Mouse (Mus musculus): ENCODE measurements around the gene Mbip. TPM values are rescaled to one million over a fixed set of nuclear protein-coding genes. Genes with fewer than 3 reads are reported as not detected.

Gene Mbip
- polyA plus RNA-seq (2015; fragmentation: Nextera tagmentation; extraction: Ambion mirVana): 21.3 and 24.4 TPM in 2 replicates

DNA sequence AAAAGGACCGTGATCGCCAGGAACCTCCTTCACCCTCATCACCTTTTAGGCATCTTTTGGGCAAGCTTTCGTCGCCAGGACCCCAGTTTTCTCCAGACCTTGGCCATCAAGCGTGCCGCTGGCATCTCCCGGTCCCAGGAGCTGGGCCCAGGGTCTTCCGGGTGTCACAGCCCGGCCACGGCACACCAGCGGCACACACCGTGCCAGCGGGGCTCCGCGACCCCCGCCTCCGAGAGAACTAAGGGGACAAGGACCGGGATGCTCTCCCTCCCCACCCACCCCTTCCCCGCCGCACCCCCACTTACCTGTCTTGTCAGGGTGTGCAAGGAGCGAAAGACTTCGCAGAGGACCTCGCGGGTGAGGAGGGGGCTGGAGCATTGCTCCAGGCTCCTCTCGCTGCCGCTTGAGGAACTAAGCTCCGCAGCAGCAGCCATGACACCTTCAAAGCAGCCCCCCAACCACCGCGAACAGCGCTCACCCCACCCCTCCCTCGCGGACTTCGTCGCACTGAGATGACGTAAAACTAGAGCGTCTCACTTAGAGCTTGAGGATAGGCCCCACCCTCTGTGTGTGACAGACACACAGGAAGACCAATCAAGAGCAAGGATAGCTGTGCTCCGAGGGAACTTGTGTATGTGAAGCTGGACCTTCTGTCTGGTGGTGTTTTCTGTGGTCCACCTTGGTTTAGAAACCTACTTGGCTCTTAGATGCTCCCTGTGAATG is at the start of gene Mbip:
TSS of gene Mbip (minus strand) at position 528 of the 723 bp plus-strand sequence.
- Histone ChIP-seq H3K4me2 (ENCODE audit: low read depth, low read length) (peak within 1 kb of the TSS; percentile 49), H3K9ac (ENCODE audit: low read depth, low read length) (peak within 1 kb of the TSS; percentile 94), H3K4me1 (ENCODE audit: control insufficient read depth, insufficient read depth, low read length) (no peaks in the 10 kb centered on the region), H3K27me3 (replicated peaks; ENCODE audit: control insufficient read depth, insufficient read depth, low read length) (no peaks in the 10 kb centered on the region), H3K4me3 (ENCODE audit: low read length) (peak within 1 kb of the TSS; percentile 93), H3K27ac (ENCODE audit: low read length) (peak within 1 kb of the TSS; percentile 18; the same call in 1 of the 2 replicates), H3K36me3 (ENCODE audit: control insufficient read depth, insufficient read depth, low read length) (no peaks in the 10 kb centered on the region), H3K9me3 (ENCODE audit: control insufficient read depth, low read length) (no peaks in the 10 kb centered on the region)
- WGBS: under 1% methylated on average over 36 of the region's 37 CpGs
- ATAC-seq: peak; percentile 100

DNA sequence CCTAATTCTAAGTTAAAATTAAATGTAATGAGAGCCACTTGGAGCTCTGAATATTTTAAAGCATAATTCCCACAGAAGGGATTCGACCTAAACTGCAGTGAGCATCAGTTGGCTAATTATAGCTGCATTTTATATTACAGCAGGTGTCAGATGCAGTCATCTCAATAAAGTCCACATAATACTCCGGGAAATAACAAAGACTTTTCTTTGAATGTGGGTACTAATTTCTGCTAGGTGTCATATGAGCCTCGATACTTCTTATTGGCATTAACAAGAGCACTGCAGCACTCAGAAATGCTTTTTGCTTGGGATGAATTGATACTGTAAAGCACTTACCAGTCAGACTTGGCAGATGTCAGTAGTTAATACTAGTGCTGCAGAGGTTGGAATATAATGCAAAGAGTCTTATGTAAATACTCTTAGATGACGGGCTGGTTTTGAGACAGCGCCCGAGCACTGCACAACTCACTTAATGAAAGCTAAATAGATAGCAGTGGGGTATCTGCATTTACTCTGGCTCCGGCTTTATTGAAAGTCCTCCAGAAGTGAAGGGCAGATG is 42.0 kb upstream of the Mbip start:
- Histone ChIP-seq H3K9ac (ENCODE audit: low read depth, low read length) (no peak overlapping the region), H3K27me3 (replicated peaks; ENCODE audit: control insufficient read depth, insufficient read depth, low read length) (no peaks in the 10 kb centered on the region), H3K4me1 (ENCODE audit: control insufficient read depth, insufficient read depth, low read length) (no peaks in the 10 kb centered on the region), H3K9me3 (ENCODE audit: control insufficient read depth, low read length) (no peaks in the 10 kb centered on the region), H3K27ac (ENCODE audit: low read length) (no peak overlapping the region), H3K4me2 (ENCODE audit: low read depth, low read length) (no peak overlapping the region), H3K36me3 (ENCODE audit: control insufficient read depth, insufficient read depth, low read length) (no peaks in the 10 kb centered on the region), H3K4me3 (ENCODE audit: low read length) (no peak overlapping the region)
- no peak for ATAC-seq
- 53% methylated on average over 7 of the region's 7 CpGs for WGBS

DNA sequence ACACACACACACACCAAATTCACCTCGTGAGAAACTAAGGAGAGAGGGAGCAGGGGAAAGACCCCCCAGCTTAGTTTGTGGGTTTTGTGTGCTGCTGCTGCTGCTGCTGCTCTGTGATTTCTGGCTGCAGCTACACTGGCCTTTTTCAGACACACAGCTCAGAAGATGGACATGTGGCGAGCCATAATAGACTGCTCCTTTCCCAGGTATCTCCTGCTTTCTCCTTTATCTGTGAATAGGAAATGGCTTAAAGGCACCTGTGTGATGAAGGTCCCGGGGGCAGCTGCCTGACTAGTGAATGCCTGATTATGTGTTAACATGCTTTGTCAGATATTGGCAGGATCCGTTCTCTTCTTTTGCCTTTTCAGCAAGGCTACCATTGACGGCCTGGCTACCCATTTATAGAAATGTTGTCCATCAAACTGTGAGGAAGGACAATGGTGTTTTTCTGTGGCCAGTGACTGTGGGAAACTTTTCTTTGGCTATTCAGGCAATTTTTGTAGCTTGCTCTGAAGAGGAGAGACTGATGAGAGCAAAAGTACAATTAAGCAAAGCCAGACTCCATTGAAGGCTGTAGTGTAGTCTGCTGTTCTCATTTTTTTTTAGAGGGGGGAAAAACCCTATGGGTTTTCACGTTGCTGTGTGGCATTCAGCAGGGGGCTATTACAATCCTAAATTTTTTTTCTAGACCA is 41.4 kb upstream of the Mbip start:
- Histone ChIP-seq H3K36me3 (ENCODE audit: control insufficient read depth, insufficient read depth, low read length) (no peaks in the 10 kb centered on the region), H3K4me1 (ENCODE audit: control insufficient read depth, insufficient read depth, low read length) (no peaks in the 10 kb centered on the region), H3K9me3 (ENCODE audit: control insufficient read depth, low read length) (no peaks in the 10 kb centered on the region), H3K27me3 (replicated peaks; ENCODE audit: control insufficient read depth, insufficient read depth, low read length) (no peaks in the 10 kb centered on the region), H3K27ac (ENCODE audit: low read length) (no peak overlapping the region), H3K4me3 (ENCODE audit: low read length) (no peak overlapping the region), H3K9ac (ENCODE audit: low read depth, low read length) (no peak overlapping the region), H3K4me2 (ENCODE audit: low read depth, low read length) (no peak overlapping the region)
- ATAC-seq: no peak
- 64% methylated on average over 6 of the region's 6 CpGs for WGBS

DNA sequence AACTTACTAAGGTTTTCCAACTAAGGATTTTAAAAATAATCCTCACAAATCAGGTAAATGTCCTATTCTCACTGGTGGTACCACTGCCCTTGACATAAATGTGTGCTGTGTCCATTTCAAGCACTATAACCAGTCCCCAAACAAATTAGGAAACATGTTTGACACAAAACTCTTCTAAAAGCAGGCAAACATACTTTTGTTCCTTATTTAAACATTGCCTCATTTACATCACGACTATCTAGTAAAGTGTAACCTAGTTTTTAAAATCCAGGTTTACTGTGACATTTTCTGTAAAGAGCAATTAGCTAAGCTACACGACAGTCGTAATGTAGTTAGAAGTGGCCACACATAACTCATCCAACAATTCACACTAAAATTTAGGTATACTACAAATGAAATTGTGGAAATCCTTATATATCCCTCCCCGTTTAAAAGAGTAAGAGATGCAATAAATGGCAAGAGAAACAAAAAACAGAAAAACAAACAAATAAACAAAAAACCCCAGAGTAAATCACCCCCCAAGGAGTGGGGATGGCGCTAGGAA is 851 bp downstream of the Mbip start:
- H3K4me1 ChIP-seq (ENCODE audit: control insufficient read depth, insufficient read depth, low read length): no peaks in the 10 kb centered on the region
- no peak overlapping the region for H3K27ac ChIP-seq (ENCODE audit: low read length)
- no peaks in the 10 kb centered on the region for H3K36me3 ChIP-seq (ENCODE audit: control insufficient read depth, insufficient read depth, low read length)
- WGBS: 1% methylated on average over 5 of the region's 5 CpGs
- no peak for ATAC-seq
- H3K9ac ChIP-seq (ENCODE audit: low read depth, low read length): peak overlapping the region; percentile 94
- peak overlapping the region; percentile 49 for H3K4me2 ChIP-seq (ENCODE audit: low read depth, low read length)
- no peaks in the 10 kb centered on the region for H3K9me3 ChIP-seq (ENCODE audit: control insufficient read depth, low read length)
- H3K4me3 ChIP-seq (ENCODE audit: low read length): peak overlapping the region; percentile 93
- no peaks in the 10 kb centered on the region for H3K27me3 ChIP-seq (replicated peaks; ENCODE audit: control insufficient read depth, insufficient read depth, low read length)

DNA sequence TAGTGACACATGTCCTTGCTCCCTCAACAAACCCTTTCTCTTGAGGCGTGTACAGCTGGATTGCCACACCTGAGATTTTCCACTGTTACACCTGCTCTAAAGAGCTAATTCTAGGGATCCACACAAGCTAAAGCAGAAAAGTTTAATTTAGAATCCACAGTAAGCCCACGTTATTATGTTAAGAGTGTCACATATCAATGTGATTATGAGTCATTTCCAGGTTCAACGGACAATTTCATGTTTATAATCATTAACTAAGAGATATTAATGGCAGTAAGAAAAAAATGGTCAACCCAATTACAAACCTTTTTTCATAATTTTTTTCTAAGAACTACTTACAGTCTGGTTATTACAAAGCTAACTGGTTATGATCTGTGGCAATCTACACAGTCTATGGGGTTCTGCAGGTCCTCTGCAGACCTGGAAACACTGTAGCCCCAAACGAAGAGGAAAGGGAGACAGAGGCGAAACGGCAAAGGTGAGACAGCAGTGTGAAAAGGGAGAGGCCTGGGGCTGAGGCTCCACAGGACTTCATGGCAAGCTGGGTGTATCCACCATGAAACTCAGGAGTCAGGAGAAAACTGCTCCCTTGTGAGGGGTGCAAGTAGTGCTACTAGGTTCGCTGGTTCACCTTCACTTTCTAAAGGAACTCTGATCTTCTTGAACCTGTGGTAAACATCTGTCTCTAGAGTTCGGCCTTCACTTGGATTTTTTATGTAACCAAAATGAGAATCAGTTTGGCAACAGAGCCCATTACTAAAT is 6.2 kb downstream of the Mbip start:
- H3K9ac ChIP-seq (ENCODE audit: low read depth, low read length): no peak overlapping the region
- H3K9me3 ChIP-seq (ENCODE audit: control insufficient read depth, low read length): no peaks in the 10 kb centered on the region
- 0 out of 2 replicates have a peak, but pooled peaks cover 2% of the 10 kb centered on the region for H3K36me3 ChIP-seq (ENCODE audit: control insufficient read depth, insufficient read depth, low read length)
- H3K4me3 ChIP-seq (ENCODE audit: low read length): no peak overlapping the region
- no peaks in the 10 kb centered on the region for H3K27me3 ChIP-seq (replicated peaks; ENCODE audit: control insufficient read depth, insufficient read depth, low read length)
- peak overlapping the region; percentile 51 for H3K27ac ChIP-seq (ENCODE audit: low read length)
- 69% methylated on average over 8 of the region's 8 CpGs for WGBS
- no peak overlapping the region for H3K4me2 ChIP-seq (ENCODE audit: low read depth, low read length)
- ATAC-seq: peak; percentile 70
- H3K4me1 ChIP-seq (ENCODE audit: control insufficient read depth, insufficient read depth, low read length): no peaks in the 10 kb centered on the region

DNA sequence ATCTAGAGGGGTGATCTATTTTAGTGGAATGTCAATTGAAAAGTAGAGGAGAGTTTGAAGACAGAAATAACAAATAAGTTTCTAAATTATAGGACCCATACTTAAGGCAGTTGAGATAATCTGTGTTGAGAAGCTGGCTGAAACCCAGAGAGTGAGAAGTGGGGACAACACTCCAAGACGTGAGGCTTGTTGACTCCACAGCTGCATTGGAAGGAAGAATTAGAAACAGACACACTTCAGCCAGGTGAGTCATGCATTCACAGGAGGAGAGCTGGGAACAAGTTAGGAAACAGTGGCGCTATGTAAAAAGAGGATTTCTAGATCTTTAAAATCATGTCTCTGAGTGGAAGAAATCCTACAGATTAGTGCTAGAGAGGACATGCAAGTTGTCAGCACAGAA is 12.2 kb downstream of the Mbip start:
- H3K4me3 ChIP-seq (ENCODE audit: low read length): no peak overlapping the region
- no peaks in the 10 kb centered on the region for H3K27me3 ChIP-seq (replicated peaks; ENCODE audit: control insufficient read depth, insufficient read depth, low read length)
- H3K4me1 ChIP-seq (ENCODE audit: control insufficient read depth, insufficient read depth, low read length): no peaks in the 10 kb centered on the region
- H3K4me2 ChIP-seq (ENCODE audit: low read depth, low read length): no peak overlapping the region
- WGBS: 93% methylated on average over 2 of the region's 2 CpGs
- H3K36me3 ChIP-seq (ENCODE audit: control insufficient read depth, insufficient read depth, low read length): 0 out of 2 replicates have a peak, but pooled peaks cover 2% of the 10 kb centered on the region
- H3K27ac ChIP-seq (ENCODE audit: low read length): no peak overlapping the region
- ATAC-seq: no peak
- no peak overlapping the region for H3K9ac ChIP-seq (ENCODE audit: low read depth, low read length)
- H3K9me3 ChIP-seq (ENCODE audit: control insufficient read depth, low read length): no peaks in the 10 kb centered on the region

DNA sequence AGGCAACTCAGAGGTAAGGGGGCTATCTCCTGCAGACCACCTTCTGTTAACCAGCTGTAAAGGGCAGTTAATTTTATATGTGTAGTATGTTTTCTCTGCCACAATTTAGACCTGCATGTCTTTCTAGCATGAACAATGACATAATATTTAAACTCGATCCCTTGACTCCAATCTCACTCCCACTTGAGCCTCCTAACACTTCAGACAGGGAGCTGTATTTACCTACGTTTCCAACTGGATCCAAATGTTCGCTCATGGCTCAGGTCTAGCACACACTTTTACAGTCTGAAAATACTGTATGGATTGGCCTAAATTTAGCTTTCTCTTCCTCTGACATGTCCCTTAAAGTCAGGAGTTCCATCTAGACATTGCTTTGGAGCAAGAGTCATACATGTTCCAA is 13.2 kb downstream of the Mbip start:
- H3K36me3 ChIP-seq (ENCODE audit: control insufficient read depth, insufficient read depth, low read length): 0 out of 2 replicates have a peak, but pooled peaks cover 2% of the 10 kb centered on the region
- WGBS: 87% methylated on average over 3 of the region's 3 CpGs
- H3K9ac ChIP-seq (ENCODE audit: low read depth, low read length): no peak overlapping the region
- no peaks in the 10 kb centered on the region for H3K4me1 ChIP-seq (ENCODE audit: control insufficient read depth, insufficient read depth, low read length)
- H3K9me3 ChIP-seq (ENCODE audit: control insufficient read depth, low read length): no peaks in the 10 kb centered on the region
- ATAC-seq: no peak
- H3K4me2 ChIP-seq (ENCODE audit: low read depth, low read length): no peak overlapping the region
- H3K4me3 ChIP-seq (ENCODE audit: low read length): no peak overlapping the region
- no peak overlapping the region for H3K27ac ChIP-seq (ENCODE audit: low read length)
- H3K27me3 ChIP-seq (replicated peaks; ENCODE audit: control insufficient read depth, insufficient read depth, low read length): no peaks in the 10 kb centered on the region

DNA sequence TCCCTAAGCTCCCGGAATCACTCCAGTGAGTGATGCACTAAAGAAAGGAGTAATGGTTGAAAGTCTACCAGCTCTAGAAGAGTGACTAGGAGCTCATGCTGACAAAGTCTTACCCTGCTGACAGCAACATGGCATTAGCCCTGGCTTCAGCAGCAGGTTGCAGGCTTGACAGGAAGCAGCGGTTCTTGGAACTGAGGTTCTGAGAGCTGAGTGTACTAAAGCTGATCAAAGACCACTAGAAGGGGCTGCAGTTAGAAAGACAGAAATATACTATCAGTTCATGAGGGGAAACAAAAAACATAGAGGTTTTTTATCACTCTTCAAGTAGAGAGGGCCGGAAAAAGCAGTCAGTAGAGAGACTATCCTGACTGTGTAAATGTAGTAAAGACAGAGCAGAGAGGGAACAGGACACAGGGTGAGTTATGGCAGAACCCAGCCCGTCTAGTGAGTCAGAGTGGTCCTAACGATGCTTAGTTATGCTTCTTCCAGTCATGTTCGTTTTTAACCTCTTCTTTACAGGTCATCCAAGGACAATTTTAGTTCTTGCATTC is 18.2 kb downstream of the Mbip start:
- no peaks in the 10 kb centered on the region for H3K27me3 ChIP-seq (replicated peaks; ENCODE audit: control insufficient read depth, insufficient read depth, low read length)
- WGBS: 80% methylated on average over 6 of the region's 6 CpGs

More for the DNA sequence above, 18.2 kb downstream of the Mbip start:
- H3K27ac ChIP-seq (ENCODE audit: low read length): no peak overlapping the region
- H3K4me1 ChIP-seq (ENCODE audit: control insufficient read depth, insufficient read depth, low read length): no peaks in the 10 kb centered on the region
- ATAC-seq: no peak
- no peaks in the 10 kb centered on the region for H3K9me3 ChIP-seq (ENCODE audit: control insufficient read depth, low read length)
- H3K4me3 ChIP-seq (ENCODE audit: low read length): no peak overlapping the region
- H3K4me2 ChIP-seq (ENCODE audit: low read depth, low read length): no peak overlapping the region
- H3K36me3 ChIP-seq (ENCODE audit: control insufficient read depth, insufficient read depth, low read length): peaks cover 4% of the 10 kb centered on the region; the same call in 1 of the 2 replicates
- H3K9ac ChIP-seq (ENCODE audit: low read depth, low read length): no peak overlapping the region
